Mouse (Mus musculus) megakaryocyte, embryonic 14.5 days (primary cell): ENCODE results near the gene D1Ertd622e. TPM values are rescaled to one million over a fixed set of nuclear protein-coding genes. Genes with fewer than 3 reads are reported as not detected.

ENCODE experiments used
- H3K27me3 ChIP-seq: replicated peaks from 2 replicates; pipeline ENCODE3; 2012; ENCODE audit warnings: inconsistent platforms
- H3K36me3 ChIP-seq: replicated peaks from 2 replicates; pipeline ENCODE3; 2012; ENCODE audit warnings: low read length, inconsistent platforms, mixed read lengths
- H3K4me1 ChIP-seq: 2 replicates; pipeline ENCODE4 v1.6.1; 2012; ENCODE audit warnings: inconsistent platforms
- H3K4me3 ChIP-seq: replicated peaks from 2 replicates; pipeline ENCODE3; 2012; ENCODE audit warnings: moderate library complexity, mild to moderate bottlenecking, inconsistent platforms
- H3K9me3 ChIP-seq: 2 replicates; pipeline ENCODE4 v1.6.1; 2012; ENCODE audit warnings: inconsistent platforms
- FLI1 ChIP-seq: IDR thresholded peaks from 2 replicates; pipeline ENCODE4 v1.6.1; 2012; ENCODE audit warnings: low read length, inconsistent platforms, mixed read lengths
- GATA1 ChIP-seq: IDR thresholded peaks from 3 replicates; pipeline ENCODE4 v1.6.1; 2012; ENCODE audit warnings: mixed read lengths, low read length, inconsistent platforms, borderline replicate concordance
- polyA plus RNA-seq: library from polyadenylated mRNA; stranded (reverse); fragments of >175 nt; gene quantifications from 2 replicates; pipeline ENCODE4 v1.2.3, GENCODE M21; 2012; ENCODE audit warnings: low replicate concordance; ENCODE audit not compliant: insufficient read depth

Gene D1Ertd622e
- polyA plus RNA-seq, 1 experiment: 4.7 TPM

DNA sequence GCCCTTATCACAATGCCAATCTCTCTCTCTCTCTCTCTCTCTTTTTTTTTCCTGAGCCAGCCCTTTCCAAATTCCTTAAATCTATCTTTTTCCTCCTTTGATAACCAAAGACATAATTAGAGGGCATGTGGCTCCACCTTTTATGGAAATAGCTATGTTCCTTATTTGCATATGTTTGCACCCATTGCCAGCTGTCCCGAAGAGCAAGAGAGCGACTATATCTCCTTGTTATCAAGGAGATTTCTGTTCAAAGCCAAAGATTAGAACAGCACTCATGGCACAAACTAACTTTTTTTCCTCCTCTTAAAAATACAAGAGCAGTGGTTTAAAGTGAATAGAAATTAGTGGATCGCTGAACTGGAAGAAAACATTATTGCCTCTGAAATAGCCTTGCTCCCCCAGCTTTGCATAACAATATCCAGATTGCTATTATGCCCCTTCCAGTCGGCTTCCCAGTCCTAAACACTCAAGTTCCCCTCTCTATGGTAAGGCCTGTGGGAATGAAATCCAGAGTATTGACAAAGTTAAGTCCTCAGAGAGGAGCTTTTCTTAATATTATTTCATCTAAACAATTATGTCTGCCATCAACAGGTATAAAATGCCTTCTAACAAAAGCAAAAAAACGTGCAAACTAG, 39.2 kb downstream of the D1Ertd622e start:
- no peak overlapping the region for H3K4me3 ChIP-seq
- no peak for TF ChIP-seq GATA1
- no peak for TF ChIP-seq FLI1
- H3K27me3 ChIP-seq: no peaks in the 10 kb centered on the region
- peaks cover 8% of the 10 kb centered on the region for H3K4me1 ChIP-seq
- H3K36me3 ChIP-seq: no peaks in the 10 kb centered on the region
- H3K9me3 ChIP-seq: no peaks in the 10 kb centered on the region

GRCm38 (mm10) chr1:97619621-97620320, 42.1 kb downstream of the D1Ertd622e start:
- Histone ChIP-seq H3K27me3 (no peaks in the 10 kb centered on the region), H3K4me1 (peaks cover 8% of the 10 kb centered on the region), H3K9me3 (no peaks in the 10 kb centered on the region), H3K36me3 (no peaks in the 10 kb centered on the region), H3K4me3 (no peak overlapping the region)
- TF ChIP-seq FLI1 (no peak), GATA1 (no peak)

- H3K4me3 ChIP-seq: no peak overlapping the region
- no peaks in the 10 kb centered on the region for H3K9me3 ChIP-seq
- TF ChIP-seq FLI1: no peak
- no peak for TF ChIP-seq GATA1
- no peaks in the 10 kb centered on the region for H3K4me1 ChIP-seq
- no peaks in the 10 kb centered on the region for H3K36me3 ChIP-seq
- no peaks in the 10 kb centered on the region for H3K27me3 ChIP-seq
Observed at GRCm38 (mm10) chr1:97615525-97615924, 46.3 kb downstream of the D1Ertd622e start.

DNA sequence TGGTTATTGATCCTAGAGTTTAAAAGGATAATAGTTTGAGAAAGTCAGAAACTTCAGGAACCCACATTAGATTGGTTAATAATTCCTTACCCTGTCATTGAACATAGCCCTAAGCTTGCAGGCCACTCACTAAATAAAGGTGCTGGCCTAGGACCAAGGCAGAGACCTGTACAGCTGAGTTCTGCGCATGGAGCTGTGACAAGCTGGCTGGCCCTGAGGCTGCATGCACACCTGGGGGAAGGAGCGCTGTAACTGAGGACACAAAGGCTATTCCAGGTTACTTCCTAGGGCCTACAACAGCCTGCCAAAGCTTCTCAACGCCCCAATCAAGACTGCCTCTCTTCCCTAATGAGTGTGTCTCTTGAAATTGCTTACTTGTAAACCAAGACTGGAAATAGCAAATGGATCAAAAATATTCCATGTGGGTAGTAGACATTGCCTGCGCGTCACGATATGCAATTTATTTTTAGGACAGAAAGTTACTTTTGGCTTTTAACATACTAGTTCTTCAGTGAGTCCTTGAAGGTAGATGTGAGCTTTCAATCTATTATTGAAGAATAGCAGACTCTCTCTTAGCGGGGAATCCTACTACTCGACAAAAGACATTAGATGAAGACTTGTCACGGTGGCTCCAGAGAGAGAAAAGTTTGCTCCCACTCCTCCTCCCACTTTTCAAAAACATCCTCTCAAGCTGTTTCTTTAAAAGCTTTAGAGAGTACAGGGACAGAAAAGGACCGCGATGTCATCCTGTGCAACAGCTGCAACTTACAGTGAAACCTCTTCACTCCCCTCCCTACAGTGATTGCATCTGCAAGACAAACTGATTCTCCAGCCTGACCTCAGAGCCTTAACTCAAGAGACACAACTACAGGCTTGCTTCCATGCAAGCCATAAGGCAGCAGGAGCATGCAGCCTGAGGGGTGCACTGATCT, 47.1 kb downstream of the D1Ertd622e start:
- no peaks in the 10 kb centered on the region for H3K27me3 ChIP-seq
- no peaks in the 10 kb centered on the region for H3K36me3 ChIP-seq
- no peak overlapping the region for H3K4me3 ChIP-seq
- TF ChIP-seq FLI1: no peak
- TF ChIP-seq GATA1: no peak
- H3K9me3 ChIP-seq: no peaks in the 10 kb centered on the region
- H3K4me1 ChIP-seq: no peaks in the 10 kb centered on the region

- Histone ChIP-seq H3K4me3 (no peak overlapping the region), H3K4me1 (no peaks in the 10 kb centered on the region), H3K36me3 (no peaks in the 10 kb centered on the region), H3K27me3 (no peaks in the 10 kb centered on the region), H3K9me3 (no peaks in the 10 kb centered on the region)
- TF ChIP-seq GATA1: no peak
- TF ChIP-seq FLI1: no peak
Observed at GRCm38 (mm10) chr1:97611747-97612146, 50.1 kb downstream of the D1Ertd622e start.

DNA sequence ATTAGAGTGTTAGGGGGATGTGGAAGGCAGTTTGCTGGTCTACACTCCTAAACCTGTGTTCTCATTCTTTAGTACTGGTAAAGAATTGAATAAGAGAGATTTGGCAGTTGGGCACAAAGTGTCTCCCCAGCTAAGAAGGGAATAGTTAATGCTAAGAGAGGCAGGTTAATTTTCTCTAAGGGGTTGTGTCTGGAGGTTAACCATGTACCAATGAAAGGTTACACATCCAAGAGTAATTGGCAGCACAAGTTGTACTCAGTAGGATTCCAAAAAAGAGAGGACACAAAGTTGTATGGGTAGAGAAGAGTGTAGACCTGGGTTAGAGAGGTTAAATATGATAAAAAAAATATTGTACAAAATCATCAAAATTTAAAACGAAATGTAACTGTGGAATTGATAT, 58.5 kb downstream of the D1Ertd622e start:
- Histone ChIP-seq H3K36me3 (no peaks in the 10 kb centered on the region), H3K4me1 (no peaks in the 10 kb centered on the region), H3K4me3 (no peak overlapping the region), H3K27me3 (no peaks in the 10 kb centered on the region), H3K9me3 (no peaks in the 10 kb centered on the region)
- TF ChIP-seq FLI1 (no peak), GATA1 (no peak)

GRCm38 (mm10) chr1:97600371-97600770, 61.5 kb downstream of the D1Ertd622e start:
- H3K36me3 ChIP-seq: no peaks in the 10 kb centered on the region
- no peaks in the 10 kb centered on the region for H3K4me1 ChIP-seq
- no peak overlapping the region for H3K4me3 ChIP-seq
- TF ChIP-seq FLI1 (no peak), GATA1 (no peak)
- no peaks in the 10 kb centered on the region for H3K9me3 ChIP-seq
- no peaks in the 10 kb centered on the region for H3K27me3 ChIP-seq

GRCm38 (mm10) chr1:97599101-97599500, 62.8 kb downstream of the D1Ertd622e start:
- no peak for TF ChIP-seq GATA1
- no peak for TF ChIP-seq FLI1
- no peaks in the 10 kb centered on the region for H3K27me3 ChIP-seq
- H3K4me1 ChIP-seq: no peaks in the 10 kb centered on the region
- H3K36me3 ChIP-seq: no peaks in the 10 kb centered on the region
- H3K9me3 ChIP-seq: no peaks in the 10 kb centered on the region
- no peak overlapping the region for H3K4me3 ChIP-seq

GRCm38 (mm10) chr1:97588561-97588960, 73.3 kb downstream of the D1Ertd622e start:
- no peaks in the 10 kb centered on the region for H3K4me1 ChIP-seq
- H3K9me3 ChIP-seq: no peaks in the 10 kb centered on the region
- TF ChIP-seq GATA1 (no peak), FLI1 (no peak)
- H3K4me3 ChIP-seq: no peak overlapping the region
- H3K36me3 ChIP-seq: no peaks in the 10 kb centered on the region
- no peaks in the 10 kb centered on the region for H3K27me3 ChIP-seq
